Mouse (Mus musculus) retina, postnatal 1 day (tissue): Measurements from ENCODE around the gene Clcn6.
A peak's percentile ranks its signal among the peaks of the same experiment; 100 is the strongest.

Experiments
- DNase-seq: peaks from one replicate; pipeline ENCODE4 v3.0.0-alpha.2; 2012

Gene Clcn6

GRCm38 (mm10) chr4:148038600-148039253 is at the start of gene Clcn6, which contains the start of gene Mthfr:
Gene Clcn6, minus strand, starts transcription at chr4:148038821.
Gene Mthfr, plus strand, starts transcription at chr4:148039077.
- peak; percentile 99 for DNase-seq

GRCm38 (mm10) chr4:148087907-148088527 is 49.4 kb upstream of the Clcn6 start, which contains the start of gene Agtrap:
Gene Agtrap, minus strand, starts transcription at chr4:148088031.
- DNase-seq = peak; percentile 95

- DNase-seq = no peak
Observed at GRCm38 (mm10) chr4:148087091-148087906, 48.7 kb upstream of the Clcn6 start.

GRCm38 (mm10) chr4:148085907-148086305 is 47.3 kb upstream of the Clcn6 start:
- DNase-seq = no peak

- DNase-seq = peak; percentile 56
Observed at GRCm38 (mm10) chr4:148085131-148085906, 46.7 kb upstream of the Clcn6 start.

- DNase-seq = peak; percentile 59
Observed at GRCm38 (mm10) chr4:148084261-148084714, 45.7 kb upstream of the Clcn6 start.

- DNase-seq = peak; percentile 60
Observed at GRCm38 (mm10) chr4:148083176-148083899, 44.7 kb upstream of the Clcn6 start.

- peak; percentile 86 for DNase-seq
Observed at GRCm38 (mm10) chr4:148082257-148083044, 43.8 kb upstream of the Clcn6 start.

- DNase-seq = no peak
Observed at GRCm38 (mm10) chr4:148081201-148081600, 42.6 kb upstream of the Clcn6 start.

GRCm38 (mm10) chr4:148080597-148080973 is 42.0 kb upstream of the Clcn6 start:
- DNase-seq = no peak

GRCm38 (mm10) chr4:148079944-148080596 is 41.4 kb upstream of the Clcn6 start:
- no peak for DNase-seq

GRCm38 (mm10) chr4:148079212-148079611 is 40.6 kb upstream of the Clcn6 start:
- DNase-seq = no peak

- no peak for DNase-seq
Observed at GRCm38 (mm10) chr4:148075881-148076280, 37.3 kb upstream of the Clcn6 start.

GRCm38 (mm10) chr4:148075259-148075658 is 36.6 kb upstream of the Clcn6 start:
- peak; percentile 76 for DNase-seq

- peak; percentile 65 for DNase-seq
Observed at GRCm38 (mm10) chr4:148074521-148075189, 36.0 kb upstream of the Clcn6 start.

- DNase-seq = no peak
Observed at GRCm38 (mm10) chr4:148071508-148071907, 32.9 kb upstream of the Clcn6 start.

GRCm38 (mm10) chr4:148069602-148070218 is 31.1 kb upstream of the Clcn6 start:
- no peak for DNase-seq

- no peak for DNase-seq
Observed at GRCm38 (mm10) chr4:148067346-148067745, 28.7 kb upstream of the Clcn6 start.

GRCm38 (mm10) chr4:148066401-148066744 is 27.8 kb upstream of the Clcn6 start:
- no peak for DNase-seq
